Mouse (Mus musculus): Measurements from ENCODE around the gene Grk6. TPM values are rescaled to one million over a fixed set of nuclear protein-coding genes. Genes with fewer than 3 reads are reported as not detected.
A peak's percentile ranks its signal among the peaks of the same experiment; 100 is the strongest.

Grk6 gene
- polyA plus RNA-seq, 1 experiment from 2014 or later, result 14.6 TPM

DNA sequence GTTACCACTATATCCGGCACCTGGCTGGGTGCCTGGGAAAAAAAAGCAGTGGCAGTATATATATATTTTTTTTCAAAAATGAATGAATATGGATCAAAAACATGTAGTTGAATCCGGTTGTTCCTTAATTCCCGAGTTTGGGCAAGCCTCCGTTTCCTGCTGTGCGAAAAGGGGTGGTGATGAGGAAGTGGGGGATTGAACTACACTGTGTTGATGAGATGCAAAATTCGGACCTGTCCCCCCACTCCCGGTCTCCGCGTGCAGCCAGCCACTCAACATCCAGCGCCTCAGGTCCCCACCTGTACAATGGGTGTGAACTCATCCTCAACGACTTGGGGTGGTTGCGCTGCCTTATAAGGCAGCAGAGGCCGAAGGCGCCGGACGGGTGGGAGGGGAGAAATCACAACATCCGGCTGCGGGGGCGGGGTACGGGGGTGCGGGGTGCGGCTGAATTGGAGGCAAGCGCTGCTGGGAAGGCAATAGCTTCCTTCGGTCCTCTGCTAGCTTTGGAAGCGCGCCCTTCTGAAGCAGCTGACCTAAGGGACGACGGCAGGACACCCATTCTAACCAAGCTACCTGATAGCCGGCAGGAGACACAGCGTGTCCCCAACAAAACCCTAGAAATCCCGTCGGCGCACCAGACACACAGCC lies 461 bp upstream of the Grk6 start:
- Histone ChIP-seq H3K27ac (ENCODE audit: low read length) (peak overlapping the region; percentile 99), H3K4me2 (ENCODE audit: low read depth, low read length) (peak overlapping the region; percentile 80), H3K9me3 (replicated peaks; ENCODE audit: control insufficient read depth, low read length) (no peaks in the 10 kb centered on the region), H3K4me1 (ENCODE audit: control insufficient read depth, insufficient read depth, low read length) (peaks cover 25% of the 10 kb centered on the region), H3K4me3 (replicated peaks; ENCODE audit: low read length) (peak overlapping the region; percentile 92), H3K9ac (ENCODE audit: low read length) (peak overlapping the region; percentile 95), H3K27me3 (ENCODE audit: control insufficient read depth, insufficient read depth, low read length) (no peaks in the 10 kb centered on the region), H3K36me3 (ENCODE audit: control insufficient read depth, insufficient read depth, low read length) (no peaks in the 10 kb centered on the region)
- ATAC-seq (ENCODE audit: insufficient read depth, low FRiP score), result peak; percentile 79
- under 1% methylated on average over 33 of the region's 33 CpGs for WGBS

DNA sequence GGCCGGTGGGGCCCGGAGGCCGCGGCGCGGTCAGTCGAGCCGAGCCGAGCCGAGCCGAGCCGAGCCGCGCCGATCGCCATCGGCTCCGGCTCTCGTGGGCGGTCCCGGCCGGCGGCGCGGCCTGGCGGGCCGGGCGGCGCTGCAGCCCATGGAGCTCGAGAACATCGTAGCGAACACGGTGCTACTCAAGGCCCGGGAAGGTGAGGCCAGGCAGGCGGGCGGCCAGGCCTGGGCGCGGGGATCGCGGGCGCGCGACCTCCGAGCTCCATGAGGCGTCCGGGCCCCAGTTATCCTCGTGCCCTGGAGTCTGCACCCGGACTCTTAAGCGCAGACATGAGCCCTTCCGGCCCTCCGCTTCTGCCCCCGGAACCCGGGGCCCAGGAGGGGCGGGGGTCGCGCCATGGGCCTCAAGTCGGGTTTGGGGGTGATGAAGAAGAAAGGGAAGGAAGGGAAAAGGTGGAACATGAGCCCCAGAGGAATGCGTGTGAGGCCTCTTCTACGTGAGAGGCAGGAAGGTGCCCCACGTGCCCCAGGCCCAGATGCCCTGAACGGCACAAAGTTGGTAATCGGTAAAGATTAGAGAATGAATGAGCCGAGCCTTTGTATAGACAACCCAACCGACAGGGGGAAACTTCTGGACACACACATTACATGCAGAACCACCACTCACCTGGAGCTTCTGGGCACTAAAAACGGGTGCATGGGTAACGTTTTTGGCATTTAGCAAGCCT lies 654 bp downstream of the Grk6 start:
- under 1% methylated on average over 65 of the region's 66 CpGs for WGBS
- Histone ChIP-seq H3K36me3 (ENCODE audit: control insufficient read depth, insufficient read depth, low read length) (peaks cover 2% of the 10 kb centered on the region), H3K4me3 (replicated peaks; ENCODE audit: low read length) (peak overlapping the region; percentile 92), H3K4me1 (ENCODE audit: control insufficient read depth, insufficient read depth, low read length) (peaks cover 25% of the 10 kb centered on the region), H3K9ac (ENCODE audit: low read length) (peak overlapping the region; percentile 95), H3K27ac (ENCODE audit: low read length) (peak overlapping the region; percentile 99), H3K27me3 (ENCODE audit: control insufficient read depth, insufficient read depth, low read length) (no peaks in the 10 kb centered on the region), H3K9me3 (replicated peaks; ENCODE audit: control insufficient read depth, low read length) (no peaks in the 10 kb centered on the region), H3K4me2 (ENCODE audit: low read depth, low read length) (peak overlapping the region; percentile 97)
- ATAC-seq (ENCODE audit: insufficient read depth, low FRiP score), result no peak

DNA sequence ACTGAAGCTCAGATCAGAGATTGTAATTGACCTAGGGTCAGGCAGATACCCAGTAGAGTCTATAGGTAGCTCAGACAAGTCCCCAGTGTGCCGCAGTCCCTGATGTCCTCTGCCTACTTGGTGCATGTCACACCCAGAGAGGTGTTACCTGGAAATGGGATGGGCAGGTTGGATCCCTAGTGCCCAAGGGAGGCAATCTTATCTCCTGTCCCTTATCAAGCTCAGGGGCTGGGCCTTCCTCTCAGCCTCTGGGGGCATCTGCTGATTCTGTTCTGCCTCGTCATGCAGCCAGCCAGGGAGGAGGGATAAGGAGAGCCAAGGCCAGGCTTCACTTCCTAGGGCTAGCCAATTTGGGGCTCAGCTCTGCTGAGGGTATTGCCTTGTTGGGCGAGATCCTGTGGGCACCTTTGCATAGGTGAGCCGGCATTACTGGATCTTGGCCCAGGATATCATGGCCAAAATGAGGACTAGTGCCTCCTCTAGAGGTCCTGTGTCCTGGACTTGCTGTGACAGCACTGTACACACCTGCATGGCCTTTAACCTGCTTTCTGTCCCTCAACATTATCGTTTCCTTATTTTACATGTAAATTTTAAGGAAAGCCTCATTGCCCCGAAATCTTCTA lies 1.7 kb downstream of the Grk6 start:
- H3K4me1 ChIP-seq (ENCODE audit: control insufficient read depth, insufficient read depth, low read length), result peaks cover 25% of the 10 kb centered on the region
- H3K4me3 ChIP-seq (replicated peaks; ENCODE audit: low read length), result peak overlapping the region; percentile 92
- H3K9me3 ChIP-seq (replicated peaks; ENCODE audit: control insufficient read depth, low read length), result no peaks in the 10 kb centered on the region
- 70% methylated on average over 6 of the region's 6 CpGs for WGBS
- no peak for ATAC-seq (ENCODE audit: insufficient read depth, low FRiP score)
- H3K36me3 ChIP-seq (ENCODE audit: control insufficient read depth, insufficient read depth, low read length), result peaks cover 7% of the 10 kb centered on the region
- H3K27me3 ChIP-seq (ENCODE audit: control insufficient read depth, insufficient read depth, low read length), result no peaks in the 10 kb centered on the region
- peak overlapping the region; percentile 97 for H3K4me2 ChIP-seq (ENCODE audit: low read depth, low read length)
- H3K9ac ChIP-seq (ENCODE audit: low read length), result peak overlapping the region; percentile 95
- H3K27ac ChIP-seq (ENCODE audit: low read length), result no peak overlapping the region; the same call in 1 of the 2 replicates

DNA sequence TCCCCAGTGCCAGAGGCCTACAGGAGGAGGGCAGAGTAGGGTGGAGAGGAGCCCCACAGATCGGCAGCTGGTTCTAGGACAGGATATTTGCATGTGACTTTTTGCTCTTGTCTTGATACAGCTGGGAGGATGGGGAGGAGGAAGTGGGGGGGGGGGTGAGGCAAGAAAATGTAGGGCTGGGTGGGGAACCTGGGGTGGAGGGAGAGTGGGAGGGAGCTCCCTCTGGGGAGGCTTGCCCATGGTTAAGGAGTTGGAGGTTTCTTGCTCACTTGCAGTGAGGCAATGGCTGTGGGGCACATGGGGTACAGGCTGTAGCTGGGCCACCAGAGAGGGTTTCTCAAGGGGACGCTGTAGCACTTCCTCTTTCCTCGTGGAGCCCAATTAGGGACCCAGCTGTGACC lies 2.7 kb downstream of the Grk6 start:
- no peaks in the 10 kb centered on the region for H3K9me3 ChIP-seq (replicated peaks; ENCODE audit: control insufficient read depth, low read length)
- no peak overlapping the region for H3K4me2 ChIP-seq (ENCODE audit: low read depth, low read length)
- peaks cover 10% of the 10 kb centered on the region for H3K36me3 ChIP-seq (ENCODE audit: control insufficient read depth, insufficient read depth, low read length)
- peaks cover 25% of the 10 kb centered on the region for H3K4me1 ChIP-seq (ENCODE audit: control insufficient read depth, insufficient read depth, low read length)
- H3K27ac ChIP-seq (ENCODE audit: low read length), result no peak overlapping the region
- ATAC-seq (ENCODE audit: insufficient read depth, low FRiP score), result no peak
- 48% methylated on average over 3 of the region's 3 CpGs for WGBS
- no peaks in the 10 kb centered on the region for H3K27me3 ChIP-seq (ENCODE audit: control insufficient read depth, insufficient read depth, low read length)
- H3K9ac ChIP-seq (ENCODE audit: low read length), result peak overlapping the region; percentile 4; the same call in 1 of the 2 replicates
- no peak overlapping the region for H3K4me3 ChIP-seq (replicated peaks; ENCODE audit: low read length)

GRCm38 (mm10) chr13:55448131-55448530 lies 3.3 kb downstream of the Grk6 start:
- no peak overlapping the region for H3K4me3 ChIP-seq (replicated peaks; ENCODE audit: low read length)
- no peak for ATAC-seq (ENCODE audit: insufficient read depth, low FRiP score)
- H3K27ac ChIP-seq (ENCODE audit: low read length), result no peak overlapping the region
- H3K4me1 ChIP-seq (ENCODE audit: control insufficient read depth, insufficient read depth, low read length), result peaks cover 25% of the 10 kb centered on the region
- H3K27me3 ChIP-seq (ENCODE audit: control insufficient read depth, insufficient read depth, low read length), result no peaks in the 10 kb centered on the region
- WGBS, result 91% methylated on average over 5 of the region's 5 CpGs
- H3K36me3 ChIP-seq (ENCODE audit: control insufficient read depth, insufficient read depth, low read length), result peaks cover 16% of the 10 kb centered on the region
- H3K9me3 ChIP-seq (replicated peaks; ENCODE audit: control insufficient read depth, low read length), result no peaks in the 10 kb centered on the region
- no peak overlapping the region for H3K9ac ChIP-seq (ENCODE audit: low read length)
- H3K4me2 ChIP-seq (ENCODE audit: low read depth, low read length), result no peak overlapping the region

DNA sequence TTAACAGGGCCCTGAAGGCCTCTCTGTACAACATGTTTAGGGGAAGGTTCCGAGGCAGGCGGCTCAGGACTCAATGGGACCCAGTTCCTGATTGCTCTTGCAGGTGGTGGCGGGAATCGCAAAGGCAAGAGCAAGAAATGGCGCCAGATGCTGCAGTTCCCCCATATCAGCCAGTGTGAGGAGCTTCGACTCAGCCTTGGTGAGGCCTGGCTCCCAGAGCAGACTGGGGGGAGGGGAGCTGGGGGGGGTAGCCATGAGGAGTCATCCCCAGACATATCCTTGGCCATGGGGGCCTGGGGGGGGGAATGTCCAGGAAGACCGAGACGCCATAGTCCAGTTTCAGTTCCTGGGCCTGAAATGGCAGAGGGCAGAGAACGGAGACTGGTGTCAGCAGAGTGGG lies 4.3 kb downstream of the Grk6 start:
- H3K9me3 ChIP-seq (replicated peaks; ENCODE audit: control insufficient read depth, low read length), result no peaks in the 10 kb centered on the region
- H3K4me3 ChIP-seq (replicated peaks; ENCODE audit: low read length), result no peak overlapping the region
- no peak overlapping the region for H3K4me2 ChIP-seq (ENCODE audit: low read depth, low read length)
- H3K27me3 ChIP-seq (ENCODE audit: control insufficient read depth, insufficient read depth, low read length), result no peaks in the 10 kb centered on the region
- H3K27ac ChIP-seq (ENCODE audit: low read length), result no peak overlapping the region
- H3K36me3 ChIP-seq (ENCODE audit: control insufficient read depth, insufficient read depth, low read length), result peaks cover 17% of the 10 kb centered on the region
- WGBS, result 92% methylated on average over 9 of the region's 9 CpGs
- no peak for ATAC-seq (ENCODE audit: insufficient read depth, low FRiP score)
- no peak overlapping the region for H3K9ac ChIP-seq (ENCODE audit: low read length)
- peaks cover 17% of the 10 kb centered on the region for H3K4me1 ChIP-seq (ENCODE audit: control insufficient read depth, insufficient read depth, low read length)

GRCm38 (mm10) chr13:55449679-55450441 lies 5.0 kb downstream of the Grk6 start:
- no peak overlapping the region for H3K27ac ChIP-seq (ENCODE audit: low read length)
- H3K36me3 ChIP-seq (ENCODE audit: control insufficient read depth, insufficient read depth, low read length), result peaks cover 21% of the 10 kb centered on the region
- WGBS, result 85% methylated on average over 17 of the region's 17 CpGs

DNA sequence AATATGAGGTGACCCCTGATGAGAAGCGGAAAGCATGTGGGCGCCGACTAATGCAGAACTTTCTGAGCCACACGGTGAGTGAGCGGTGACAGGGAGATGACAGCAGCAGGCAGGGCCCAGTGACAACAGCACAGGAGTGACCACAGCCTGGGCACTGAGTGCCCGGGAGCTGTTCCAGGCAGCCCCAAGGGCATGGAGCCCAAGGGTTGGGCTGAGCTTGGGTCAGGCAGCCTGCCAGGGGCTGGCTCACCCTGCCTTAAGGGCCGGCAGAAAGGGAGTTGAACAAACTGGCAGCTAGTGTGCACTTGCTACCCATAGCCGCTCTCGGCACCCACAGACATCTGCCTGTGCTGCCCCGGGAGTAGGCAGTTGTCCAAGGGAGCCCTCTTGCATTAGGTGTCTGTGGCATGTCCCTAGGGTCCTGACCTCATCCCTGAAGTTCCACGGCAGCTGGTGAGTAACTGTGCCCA lies 5.7 kb downstream of the Grk6 start:
- Histone ChIP-seq H3K36me3 (ENCODE audit: control insufficient read depth, insufficient read depth, low read length) (peaks cover 25% of the 10 kb centered on the region), H3K27ac (ENCODE audit: low read length) (no peak overlapping the region), H3K9me3 (replicated peaks; ENCODE audit: control insufficient read depth, low read length) (no peaks in the 10 kb centered on the region), H3K4me1 (ENCODE audit: control insufficient read depth, insufficient read depth, low read length) (peaks cover 17% of the 10 kb centered on the region), H3K9ac (ENCODE audit: low read length) (no peak overlapping the region), H3K27me3 (ENCODE audit: control insufficient read depth, insufficient read depth, low read length) (no peaks in the 10 kb centered on the region), H3K4me2 (ENCODE audit: low read depth, low read length) (no peak overlapping the region), H3K4me3 (replicated peaks; ENCODE audit: low read length) (no peak overlapping the region)
- WGBS, result 91% methylated on average over 11 of the region's 11 CpGs
- ATAC-seq (ENCODE audit: insufficient read depth, low FRiP score), result no peak

More at GRCm38 (mm10) chr13:55449679-55450441, 5.0 kb downstream of the Grk6 start:
- Histone ChIP-seq H3K27me3 (ENCODE audit: control insufficient read depth, insufficient read depth, low read length) (no peaks in the 10 kb centered on the region), H3K4me1 (ENCODE audit: control insufficient read depth, insufficient read depth, low read length) (peaks cover 17% of the 10 kb centered on the region), H3K9ac (ENCODE audit: low read length) (no peak overlapping the region), H3K4me3 (replicated peaks; ENCODE audit: low read length) (no peak overlapping the region), H3K9me3 (replicated peaks; ENCODE audit: control insufficient read depth, low read length) (no peaks in the 10 kb centered on the region), H3K4me2 (ENCODE audit: low read depth, low read length) (no peak overlapping the region)
- no peak for ATAC-seq (ENCODE audit: insufficient read depth, low FRiP score)
